Mouse (Mus musculus) heart, embryonic 12.5 days (tissue): ENCODE results near the gene 2310057M21Rik. TPM values are rescaled to one million over a fixed set of nuclear protein-coding genes. Genes with fewer than 3 reads are reported as not detected.
A peak's percentile ranks its signal among the peaks of the same experiment; 100 is the strongest.

Experiments
- ATAC-seq: fragments of 200-750 bp; cut with Nextera tagmentation; 2 replicates; pipeline ENCODE4 v1.8.0; 2017; ENCODE audit warnings: moderate TSS enrichment, moderate library complexity; ENCODE audit not compliant: insufficient number of reproducible peaks, low FRiP score
- H3K27ac ChIP-seq: fragments of 300-500 bp; sonication (generic); 2 replicates; pipeline ENCODE4 v1.5.1; 2016; ENCODE audit warnings: mild to moderate bottlenecking, moderate library complexity; ENCODE audit not compliant: poor library complexity, severe bottlenecking
- H3K27me3 ChIP-seq: fragments of 300-500 bp; sonication (generic); replicated peaks from 2 replicates; pipeline ENCODE4 v1.6.1; 2016; ENCODE audit warnings: mild to moderate bottlenecking, moderate library complexity
- H3K36me3 ChIP-seq: fragments of 300-500 bp; sonication (generic); 2 replicates; pipeline ENCODE4 v1.6.1; 2016; ENCODE audit warnings: mild to moderate bottlenecking, moderate library complexity
- H3K4me1 ChIP-seq: fragments of 300-500 bp; sonication (generic); replicated peaks from 2 replicates; pipeline ENCODE4 v1.6.1; 2016; ENCODE audit warnings: mild to moderate bottlenecking
- H3K4me2 ChIP-seq: fragments of 300-500 bp; sonication (generic); 2 replicates; pipeline ENCODE4 v1.6.1; 2016; ENCODE audit warnings: mild to moderate bottlenecking, moderate library complexity
- H3K4me3 ChIP-seq: fragments of 300-500 bp; sonication (generic); 2 replicates; pipeline ENCODE4 v1.5.1; 2016; ENCODE audit warnings: mild to moderate bottlenecking
- H3K9ac ChIP-seq: fragments of 300-500 bp; sonication (generic); 2 replicates; pipeline ENCODE4 v1.6.1; 2016; ENCODE audit warnings: mild to moderate bottlenecking, moderate library complexity
- H3K9me3 ChIP-seq: fragments of 300-500 bp; sonication (generic); replicated peaks from 2 replicates; pipeline ENCODE4 v1.6.1; 2016; ENCODE audit warnings: mild to moderate bottlenecking, moderate library complexity
- WGBS: fragments of 180-500 bp; shearing (Covaris S2); methylation state at CpG from one replicate; pipeline ENCODE4 v1.1.7; 2016; 5-methylcytosine and 5-hydroxymethylcytosine counted together
- polyA plus RNA-seq: library from polyadenylated mRNA; unstranded; fragments of >200 nt; fragmentation: Nextera tagmentation; extraction: Ambion mirVana; gene quantifications from 2 replicates; pipeline ENCODE4 v1.2.1, GENCODE M21; 2016

Gene 2310057M21Rik
- polyA plus RNA-seq, 1 experiment from 2014 or later: 17.7 TPM

DNA sequence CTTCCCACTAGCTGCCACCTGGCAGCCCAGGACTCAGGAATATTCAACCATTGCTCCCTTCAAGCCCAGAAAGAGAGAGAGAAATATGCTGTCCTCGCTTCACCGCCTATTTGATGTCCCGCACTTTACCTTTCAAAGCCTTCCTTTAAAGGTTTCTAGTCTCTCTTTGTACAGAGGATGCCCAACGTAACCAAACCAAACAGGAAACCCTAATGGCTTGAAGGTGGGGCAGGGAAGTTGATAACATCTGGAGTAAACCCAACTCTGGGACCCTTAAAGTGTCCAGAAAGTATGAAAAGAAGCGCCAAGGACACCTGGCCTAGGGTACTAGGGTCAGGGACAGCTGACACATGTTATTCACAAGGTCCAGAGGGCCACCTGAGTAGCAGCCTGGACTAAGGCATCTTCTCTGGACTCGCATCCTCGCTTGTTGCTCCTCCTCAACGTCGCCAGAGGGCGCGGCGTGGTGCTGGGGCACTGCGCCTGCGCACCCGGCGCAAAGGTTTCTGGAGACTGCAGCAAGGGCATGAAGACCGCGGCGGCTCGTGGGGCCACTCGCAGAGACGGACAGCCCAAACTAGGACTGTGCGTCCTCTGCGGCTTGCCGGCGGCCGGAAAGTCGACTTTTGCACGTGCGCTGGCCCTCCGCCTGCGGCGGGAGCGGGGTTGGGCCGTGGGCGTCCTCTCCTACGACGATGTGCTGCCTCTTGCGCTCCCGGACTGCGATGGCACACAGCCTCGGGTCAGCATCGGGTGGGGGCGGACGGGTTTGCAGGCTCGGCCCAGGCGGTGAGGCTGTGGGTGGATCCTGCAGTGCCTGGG lies 8.3 kb upstream of the 2310057M21Rik start, which contains the start of gene Pstk:
TSS of gene Pstk (plus strand) at position 494 of the 822 bp plus-strand sequence.
- Histone ChIP-seq H3K4me2 (peak within 1 kb of the TSS; percentile 76), H3K27me3 (no peaks in the 10 kb centered on the region), H3K4me3 (peak within 1 kb of the TSS; percentile 84), H3K9me3 (no peaks in the 10 kb centered on the region), H3K36me3 (peaks cover 13% of the 10 kb centered on the region), H3K27ac (peak within 1 kb of the TSS; percentile 99), H3K9ac (peak within 1 kb of the TSS; percentile 96), H3K4me1 (peaks cover 8% of the 10 kb centered on the region)
- WGBS: 4% methylated on average over 47 of the region's 47 CpGs
- peak; percentile 97 for ATAC-seq

DNA sequence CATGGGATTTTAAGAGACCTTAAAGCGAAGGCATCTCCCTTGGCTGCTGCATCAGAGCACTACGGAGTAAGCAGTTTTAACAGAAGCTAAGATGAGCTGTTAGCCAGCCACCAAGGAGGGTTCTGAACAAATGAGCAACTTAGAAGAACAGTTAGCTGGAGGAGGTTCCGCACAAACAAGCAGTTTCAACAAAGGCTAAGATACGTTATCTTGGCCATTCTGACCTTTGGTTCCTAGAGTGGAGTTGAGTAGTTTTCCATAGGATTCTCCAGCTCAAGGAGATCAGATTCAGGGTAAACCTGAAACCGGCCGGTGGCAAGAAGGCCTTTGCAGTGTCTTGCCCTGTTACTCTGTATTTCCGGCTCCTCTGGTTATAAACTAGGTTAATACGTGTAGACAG lies 1.6 kb upstream of the 2310057M21Rik start:
- WGBS: 82% methylated on average over 8 of the region's 8 CpGs
- H3K4me2 ChIP-seq: no peak overlapping the region
- H3K27me3 ChIP-seq: no peaks in the 10 kb centered on the region
- H3K27ac ChIP-seq: no peak overlapping the region
- H3K9me3 ChIP-seq: no peaks in the 10 kb centered on the region
- H3K36me3 ChIP-seq: peaks cover 8% of the 10 kb centered on the region
- H3K4me3 ChIP-seq: no peak overlapping the region
- ATAC-seq: no peak
- H3K9ac ChIP-seq: no peak overlapping the region
- peaks cover 14% of the 10 kb centered on the region for H3K4me1 ChIP-seq

DNA sequence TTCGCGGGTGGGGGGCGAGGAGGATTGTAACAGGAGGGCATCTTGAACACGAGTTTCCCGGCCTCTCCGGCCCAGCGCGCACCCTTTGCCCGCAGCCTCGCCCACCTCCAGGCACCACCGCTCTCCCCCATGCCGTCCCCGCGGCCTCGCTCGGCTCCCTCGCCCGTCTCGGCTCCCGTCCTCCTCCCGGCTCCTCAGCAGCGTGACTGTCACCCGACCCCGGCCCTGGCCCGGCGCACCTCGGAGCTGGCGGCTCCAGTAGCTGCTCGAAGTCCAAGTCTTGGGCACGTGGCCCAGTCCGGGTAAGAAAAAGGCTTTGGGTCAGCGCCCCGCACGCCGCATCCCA lies 317 bp downstream of the 2310057M21Rik start:
- H3K4me3 ChIP-seq: peak overlapping the region; percentile 89
- H3K27ac ChIP-seq: peak overlapping the region; percentile 95
- no peaks in the 10 kb centered on the region for H3K27me3 ChIP-seq
- H3K4me2 ChIP-seq: peak overlapping the region; percentile 92
- under 1% methylated on average over 35 of the region's 35 CpGs for WGBS
- ATAC-seq: peak; percentile 71
- H3K9me3 ChIP-seq: no peaks in the 10 kb centered on the region
- peak overlapping the region; percentile 96 for H3K9ac ChIP-seq
- H3K4me1 ChIP-seq: peaks cover 14% of the 10 kb centered on the region
- peaks cover 27% of the 10 kb centered on the region for H3K36me3 ChIP-seq

DNA sequence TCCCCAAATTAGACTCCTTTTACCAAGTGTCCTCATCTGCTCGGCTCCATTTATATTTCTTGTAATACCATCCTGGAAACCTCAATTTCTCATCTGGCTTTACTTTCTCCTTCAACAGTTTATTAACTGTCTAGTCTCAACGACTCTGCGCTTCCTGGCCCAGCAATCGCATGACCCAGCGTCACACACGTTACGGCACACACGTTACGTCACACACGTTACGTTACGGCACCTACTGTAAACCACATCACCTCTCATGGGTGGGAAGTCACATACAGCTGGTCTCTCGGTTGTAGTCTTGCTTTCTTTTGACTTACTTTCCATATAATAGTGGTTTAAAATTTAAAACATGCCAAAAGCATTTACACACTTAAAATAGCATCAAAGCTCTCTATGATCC lies 6.5 kb downstream of the 2310057M21Rik start:
- Histone ChIP-seq H3K9ac (no peak overlapping the region), H3K27ac (no peak overlapping the region), H3K4me3 (no peak overlapping the region), H3K36me3 (peaks cover 68% of the 10 kb centered on the region), H3K9me3 (no peaks in the 10 kb centered on the region), H3K4me2 (no peak overlapping the region), H3K4me1 (peaks cover 3% of the 10 kb centered on the region), H3K27me3 (no peaks in the 10 kb centered on the region)
- ATAC-seq: no peak
- 96% methylated on average over 13 of the region's 13 CpGs for WGBS

DNA sequence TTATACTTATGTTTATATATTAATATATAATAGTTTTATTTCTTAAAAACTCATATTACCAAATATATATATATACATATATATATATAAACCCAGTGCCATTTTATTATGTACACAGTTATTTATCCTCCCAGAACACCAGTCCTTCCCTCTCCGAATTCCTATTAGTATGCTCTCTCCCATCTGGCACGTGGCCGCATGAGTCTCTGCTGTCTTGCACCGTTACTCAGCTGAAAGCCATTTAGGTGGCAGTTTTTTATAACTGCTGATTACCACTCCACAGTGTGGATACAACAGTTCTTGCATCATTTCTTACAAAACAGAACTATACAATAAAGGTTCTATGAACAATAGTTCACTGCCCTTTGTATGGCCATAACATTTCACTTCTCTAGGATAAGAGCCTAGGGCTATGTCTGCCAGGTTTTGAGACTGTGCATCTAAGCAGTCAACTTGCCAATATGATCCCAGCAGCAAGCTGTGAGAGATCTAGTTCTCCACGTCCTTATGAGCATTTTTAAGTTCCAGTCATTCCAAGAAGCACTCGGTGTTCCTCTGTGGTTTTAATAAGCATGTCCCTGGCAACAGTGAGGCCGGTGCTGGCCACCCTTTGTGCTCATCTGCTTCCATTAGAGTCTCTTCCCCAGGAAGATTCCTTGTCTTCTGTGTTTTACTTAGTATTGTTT lies 16.6 kb downstream of the 2310057M21Rik start:
- no peaks in the 10 kb centered on the region for H3K4me1 ChIP-seq
- H3K4me2 ChIP-seq: no peak overlapping the region
- H3K9me3 ChIP-seq: no peaks in the 10 kb centered on the region
- no peak for ATAC-seq
- 87% methylated on average over 7 of the region's 7 CpGs for WGBS
- no peak overlapping the region for H3K27ac ChIP-seq
- H3K9ac ChIP-seq: no peak overlapping the region
- no peak overlapping the region for H3K4me3 ChIP-seq
- H3K27me3 ChIP-seq: no peaks in the 10 kb centered on the region
- peaks cover 74% of the 10 kb centered on the region for H3K36me3 ChIP-seq

DNA sequence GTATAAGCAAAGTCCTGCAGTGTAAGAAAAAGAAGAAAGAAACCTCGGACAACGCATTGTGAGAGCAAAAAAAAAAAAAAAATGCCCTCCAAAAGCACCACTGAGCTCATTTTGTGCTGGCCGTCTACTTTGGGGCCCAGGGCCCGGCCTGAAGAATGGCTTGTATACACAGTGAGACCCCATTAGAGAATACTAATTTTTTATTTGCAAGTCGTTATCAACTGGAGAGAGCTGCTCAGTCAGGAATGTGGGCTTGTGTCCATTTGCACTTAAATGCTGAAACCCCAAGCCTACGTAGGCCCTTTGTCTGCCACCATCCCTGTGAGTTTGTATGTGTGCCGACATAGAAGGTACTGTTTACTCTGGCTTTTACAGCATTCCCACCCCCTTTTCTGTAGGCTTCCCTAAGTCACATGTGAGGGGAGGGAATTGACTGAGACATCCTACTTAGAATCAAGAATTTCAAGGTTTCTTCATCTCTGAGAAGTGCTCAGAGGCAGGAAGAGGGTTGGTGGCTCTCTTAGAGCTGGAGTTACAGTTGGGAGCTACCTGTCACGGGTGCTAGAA lies 25.0 kb downstream of the 2310057M21Rik start:
- ATAC-seq: no peak
- Histone ChIP-seq H3K4me3 (no peak overlapping the region), H3K27me3 (no peaks in the 10 kb centered on the region), H3K9me3 (no peaks in the 10 kb centered on the region), H3K36me3 (peaks cover 33% of the 10 kb centered on the region), H3K4me2 (no peak overlapping the region), H3K27ac (no peak overlapping the region), H3K9ac (no peak overlapping the region), H3K4me1 (no peaks in the 10 kb centered on the region)
- WGBS: 76% methylated on average over 8 of the region's 8 CpGs

DNA sequence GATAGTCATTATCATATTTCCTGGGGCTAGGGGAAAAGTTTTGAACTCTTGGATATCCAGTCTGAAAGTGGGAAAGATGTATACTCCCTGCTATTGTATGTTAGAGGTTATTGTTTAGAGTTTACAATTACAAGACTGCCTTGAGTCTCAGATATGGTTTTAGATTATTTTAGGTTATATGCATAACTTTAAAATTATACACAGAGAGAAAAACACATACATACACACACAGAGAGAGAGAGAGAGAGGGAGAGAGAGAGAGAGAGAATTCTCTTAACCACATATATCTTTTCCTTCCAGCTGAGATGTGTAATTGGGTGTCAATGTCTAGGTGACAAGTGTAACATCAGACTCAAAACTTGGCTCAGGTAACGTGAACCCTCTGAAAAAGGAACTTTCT lies 29.0 kb downstream of the 2310057M21Rik start, which contains the start of gene Fam24a:
TSS of gene Fam24a (plus strand) at position 301 of the 400 bp plus-strand sequence.
- Histone ChIP-seq H3K27me3 (no peaks in the 10 kb centered on the region), H3K9me3 (no peaks in the 10 kb centered on the region), H3K4me1 (0 out of 2 replicates have a peak, but pooled peaks cover 4% of the 10 kb centered on the region), H3K4me3 (no peak within 1 kb of the TSS), H3K4me2 (no peak within 1 kb of the TSS), H3K9ac (no peak within 1 kb of the TSS), H3K36me3 (peaks cover 3% of the 10 kb centered on the region; the same call in 1 of the 2 replicates), H3K27ac (no peak within 1 kb of the TSS)
- 48% methylated on average over 1 of the region's 1 CpGs for WGBS
- ATAC-seq: no peak

DNA sequence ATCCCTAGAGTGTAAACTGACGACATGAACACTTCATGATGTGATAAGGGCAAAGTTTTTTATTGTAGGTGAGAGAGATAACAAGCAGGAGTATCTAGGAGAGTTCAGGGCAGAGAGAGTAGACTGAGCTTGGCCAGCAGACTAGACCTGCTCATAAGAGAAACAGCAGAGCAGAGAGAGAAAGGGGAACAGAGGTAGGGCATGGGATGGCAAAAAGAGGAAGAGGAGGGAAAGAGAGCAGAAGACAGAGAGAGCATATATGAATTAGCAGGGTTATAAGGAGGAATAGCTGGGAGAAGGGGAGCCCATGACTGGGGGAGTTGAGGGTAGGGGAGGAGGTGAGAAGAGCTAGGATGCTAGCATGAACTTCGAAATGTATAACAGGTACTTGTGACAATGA lies 30.9 kb downstream of the 2310057M21Rik start:
- Histone ChIP-seq H3K27ac (no peak overlapping the region), H3K4me2 (no peak overlapping the region), H3K4me1 (0 out of 2 replicates have a peak, but pooled peaks cover 4% of the 10 kb centered on the region), H3K36me3 (no peaks in the 10 kb centered on the region), H3K9ac (no peak overlapping the region), H3K4me3 (no peak overlapping the region), H3K27me3 (no peaks in the 10 kb centered on the region), H3K9me3 (no peaks in the 10 kb centered on the region)
- no peak for ATAC-seq
- 49% methylated on average over 2 of the region's 2 CpGs for WGBS

DNA sequence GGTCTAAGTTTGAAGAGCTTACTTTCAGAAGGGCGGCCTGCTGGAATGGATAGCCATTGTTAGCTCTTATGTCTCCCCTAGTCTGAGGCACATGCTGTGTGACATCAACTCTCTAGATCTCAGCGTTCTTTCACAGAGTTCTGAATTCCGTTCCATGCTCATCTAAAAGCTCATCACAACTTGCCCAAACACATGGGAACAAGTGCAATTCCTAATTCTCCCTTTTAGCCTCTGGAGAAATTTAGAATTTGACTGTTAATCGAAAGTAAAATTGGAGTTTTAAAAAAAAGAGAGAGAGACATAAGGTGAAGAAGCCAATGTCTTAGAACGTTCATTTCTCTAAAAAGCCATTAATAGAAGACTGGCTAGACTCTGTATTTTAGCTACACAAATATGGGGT lies 33.1 kb downstream of the 2310057M21Rik start, which contains the start of gene Fam24b:
TSS of gene Fam24b (minus strand) at position 101 of the 400 bp plus-strand sequence.
- H3K27me3 ChIP-seq: no peaks in the 10 kb centered on the region
- no peaks in the 10 kb centered on the region for H3K36me3 ChIP-seq
- no peak within 1 kb of the TSS for H3K27ac ChIP-seq
- no peak within 1 kb of the TSS for H3K4me2 ChIP-seq
- H3K4me1 ChIP-seq: 0 out of 2 replicates have a peak, but pooled peaks cover 4% of the 10 kb centered on the region
- no peak within 1 kb of the TSS for H3K9ac ChIP-seq
- WGBS: 87% methylated on average over 5 of the region's 5 CpGs
- ATAC-seq: no peak
- H3K4me3 ChIP-seq: no peak within 1 kb of the TSS
- H3K9me3 ChIP-seq: no peaks in the 10 kb centered on the region

DNA sequence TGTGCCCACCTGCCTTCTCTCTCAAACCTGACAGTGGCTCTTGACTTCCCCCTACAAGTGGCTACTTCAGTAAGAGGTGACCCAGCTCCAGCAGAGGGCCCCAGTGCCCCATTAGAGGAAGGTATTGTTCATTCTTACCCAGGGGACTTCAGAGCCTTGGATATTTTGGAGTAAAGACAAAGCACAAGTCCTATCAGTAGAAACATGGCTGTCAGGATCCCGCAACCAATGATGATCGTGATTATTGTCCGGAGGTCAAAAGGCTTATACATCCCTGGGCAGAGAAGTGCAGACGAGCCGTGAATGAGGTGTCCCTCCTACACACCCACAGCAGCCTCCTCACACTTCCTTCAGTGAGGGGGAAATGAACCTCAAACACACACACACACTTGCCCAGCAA lies 35.5 kb downstream of the 2310057M21Rik start:
- WGBS: 79% methylated on average over 5 of the region's 5 CpGs
- ATAC-seq: no peak
- no peak overlapping the region for H3K27ac ChIP-seq
- no peak overlapping the region for H3K4me2 ChIP-seq
- 0 out of 2 replicates have a peak, but pooled peaks cover 4% of the 10 kb centered on the region for H3K4me1 ChIP-seq
- no peak overlapping the region for H3K9ac ChIP-seq
- no peaks in the 10 kb centered on the region for H3K36me3 ChIP-seq
- H3K4me3 ChIP-seq: no peak overlapping the region
- no peaks in the 10 kb centered on the region for H3K9me3 ChIP-seq
- no peaks in the 10 kb centered on the region for H3K27me3 ChIP-seq

DNA sequence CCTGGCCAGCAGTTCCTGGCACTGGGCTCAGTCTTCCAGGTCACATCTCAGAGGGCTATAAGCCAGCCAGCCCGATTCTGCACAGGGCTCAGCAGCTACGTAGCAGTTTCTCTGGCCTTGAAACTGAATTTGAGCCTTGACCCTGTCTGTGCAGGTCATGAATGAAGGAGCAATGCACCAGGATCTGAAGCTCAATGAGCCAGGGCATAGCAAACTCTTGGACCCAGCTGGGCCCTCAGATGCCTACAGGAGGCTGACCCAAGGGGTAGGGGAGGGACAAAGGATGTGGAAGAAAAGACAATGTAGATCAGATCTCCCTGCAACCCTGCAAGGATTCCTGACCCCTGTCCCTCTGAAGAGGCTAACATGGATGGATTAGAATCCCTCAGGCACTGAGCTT lies 40.4 kb downstream of the 2310057M21Rik start, which contains the start of gene Cuzd1:
TSS of gene Cuzd1 (minus strand) at position 101 of the 400 bp plus-strand sequence.
- ATAC-seq: no peak
- Histone ChIP-seq H3K4me3 (no peak within 1 kb of the TSS), H3K36me3 (no peaks in the 10 kb centered on the region), H3K4me1 (peaks cover 12% of the 10 kb centered on the region), H3K4me2 (no peak within 1 kb of the TSS), H3K9ac (no peak within 1 kb of the TSS), H3K27ac (no peak within 1 kb of the TSS), H3K9me3 (no peaks in the 10 kb centered on the region), H3K27me3 (no peaks in the 10 kb centered on the region)
- WGBS: 77% methylated on average over 2 of the region's 2 CpGs
